Mouse (Mus musculus) brown adipose tissue, adult 24 weeks (tissue): Measurements from ENCODE around the gene Egfr. TPM values are rescaled to one million over a fixed set of nuclear protein-coding genes. Genes with fewer than 3 reads are reported as not detected.

Experiments
- H3K27ac ChIP-seq: fragments of 200-500 bp; replicated peaks from 2 replicates; pipeline ENCODE4 v1.5.1; 2012; ENCODE audit warnings: low read depth, mild to moderate bottlenecking, low read length
- H3K4me1 ChIP-seq: fragments of 200-500 bp; 2 replicates; pipeline ENCODE4 v1.6.1; 2012; ENCODE audit warnings: low read length, mixed read lengths; ENCODE audit not compliant: control insufficient read depth, insufficient read depth, insufficient read length
- H3K4me3 ChIP-seq: fragments of 200-500 bp; 2 replicates; pipeline ENCODE4 v1.5.1; 2012; ENCODE audit warnings: low read depth, mild to moderate bottlenecking, low read length, moderate library complexity; ENCODE audit not compliant: insufficient read depth
- polyA plus RNA-seq: library from polyadenylated mRNA; stranded (reverse); fragments of >200 nt; gene quantifications from 2 replicates; pipeline ENCODE4 v1.2.4, GENCODE M21; 2012; ENCODE audit not compliant: missing spikeins, insufficient read depth, insufficient read length

Gene Egfr
- polyA plus RNA-seq, 1 experiment: 5.9 TPM

DNA sequence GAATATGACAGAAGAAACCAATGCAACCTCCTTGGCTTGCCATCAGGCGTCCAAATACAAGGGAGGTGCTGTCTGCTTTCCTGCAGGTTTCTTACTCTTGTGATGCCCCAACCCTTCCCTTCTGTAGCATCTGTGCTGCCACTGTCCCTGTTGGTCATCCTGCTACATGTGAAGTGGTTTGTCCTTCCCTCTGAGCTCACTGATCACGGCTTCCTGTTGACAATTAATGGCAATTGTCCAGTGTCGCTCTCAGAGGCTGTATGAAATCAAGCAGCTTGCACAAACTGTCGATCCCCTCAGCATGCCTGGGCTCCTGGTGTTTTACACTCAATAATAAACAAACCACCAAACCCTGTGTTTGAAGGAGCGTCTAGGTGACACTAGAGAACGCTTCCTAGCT, 134.1 kb downstream of the Egfr start:
- Histone ChIP-seq H3K27ac (no peak overlapping the region), H3K4me3 (no peak overlapping the region), H3K4me1 (no peaks in the 10 kb centered on the region)

DNA sequence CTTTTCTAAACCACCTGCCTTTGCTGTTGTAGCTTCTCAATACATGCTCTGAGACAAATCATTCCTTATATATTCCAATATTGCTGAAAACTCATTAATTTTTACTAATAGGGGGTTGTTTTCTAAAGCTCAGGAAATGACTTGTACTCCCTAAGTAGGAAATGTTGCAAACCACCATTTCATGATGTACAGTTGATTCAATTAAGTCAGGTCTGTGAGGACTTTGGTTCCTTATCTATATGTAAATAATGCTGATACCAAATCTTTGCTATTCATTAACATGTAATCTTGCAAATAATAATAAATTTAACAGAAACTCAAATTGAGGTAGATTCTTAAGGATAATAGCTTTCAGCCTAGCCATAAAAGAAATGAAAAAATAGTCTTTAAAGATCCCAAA, 136.1 kb downstream of the Egfr start:
- no peak overlapping the region for H3K4me3 ChIP-seq
- H3K27ac ChIP-seq: no peak overlapping the region
- no peaks in the 10 kb centered on the region for H3K4me1 ChIP-seq

DNA sequence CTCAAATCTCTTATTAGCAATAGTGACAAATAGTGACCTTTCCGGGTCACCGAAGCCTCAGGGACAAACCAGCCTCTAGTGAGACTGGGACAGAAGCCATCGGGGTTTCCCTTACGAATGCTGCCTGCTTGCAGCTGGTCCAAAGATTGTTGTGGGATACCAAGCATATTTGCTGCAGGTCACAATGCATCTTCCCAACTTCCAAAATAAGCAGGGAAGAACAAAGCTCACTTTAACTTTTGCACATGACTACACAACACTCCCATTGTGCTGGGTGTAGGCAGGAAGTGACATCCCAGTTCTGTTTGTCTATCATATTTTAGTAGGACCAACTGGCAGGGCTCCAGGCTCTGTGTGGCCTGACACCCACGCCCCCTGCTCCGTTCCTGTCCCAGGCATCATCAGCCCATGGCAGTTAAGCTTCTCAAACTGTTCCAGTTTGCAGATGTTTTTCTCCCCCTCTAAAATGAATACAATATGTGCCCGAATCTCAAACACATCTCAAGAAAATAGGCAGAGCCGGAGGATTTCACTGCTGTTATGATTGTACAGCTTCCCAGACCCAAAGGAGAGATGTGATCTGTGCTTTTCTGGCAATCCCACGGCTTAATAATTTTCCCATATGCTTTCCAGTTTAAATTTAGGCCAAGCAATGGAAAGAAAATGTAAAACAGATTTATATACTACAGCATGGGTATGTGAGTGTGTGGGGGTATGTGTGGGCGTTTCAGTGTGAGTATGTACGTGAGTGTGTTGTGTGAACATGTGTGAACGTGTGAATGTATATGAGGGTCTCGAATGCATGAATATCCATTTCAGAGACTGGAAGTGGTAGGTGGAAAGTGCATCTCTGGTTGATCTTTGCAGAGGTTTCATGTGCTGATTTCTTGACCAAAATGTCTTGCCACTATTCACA, 143.7 kb downstream of the Egfr start:
- H3K27ac ChIP-seq: no peak overlapping the region
- H3K4me3 ChIP-seq: no peak overlapping the region
- no peaks in the 10 kb centered on the region for H3K4me1 ChIP-seq

DNA sequence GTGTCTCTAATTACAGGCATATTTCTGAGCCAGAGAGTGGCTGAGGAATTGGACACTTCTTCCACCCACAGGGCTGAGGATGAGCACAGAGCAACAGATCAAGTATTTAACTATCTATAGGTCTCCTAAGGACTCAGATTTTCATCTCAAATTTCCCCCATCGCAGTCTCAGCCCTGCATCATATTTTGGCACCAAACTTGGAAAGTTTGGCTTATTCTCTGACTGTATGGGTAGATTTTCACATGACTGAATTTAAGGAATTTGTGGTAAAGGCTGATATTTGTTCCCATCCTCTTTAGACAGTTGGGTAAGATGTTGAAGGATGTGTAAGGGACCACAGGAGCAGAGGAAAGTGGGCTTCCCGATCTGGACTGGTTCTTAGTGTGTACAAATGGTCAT, 145.7 kb downstream of the Egfr start:
- H3K27ac ChIP-seq: no peak overlapping the region
- H3K4me1 ChIP-seq: no peaks in the 10 kb centered on the region
- H3K4me3 ChIP-seq: no peak overlapping the region

DNA sequence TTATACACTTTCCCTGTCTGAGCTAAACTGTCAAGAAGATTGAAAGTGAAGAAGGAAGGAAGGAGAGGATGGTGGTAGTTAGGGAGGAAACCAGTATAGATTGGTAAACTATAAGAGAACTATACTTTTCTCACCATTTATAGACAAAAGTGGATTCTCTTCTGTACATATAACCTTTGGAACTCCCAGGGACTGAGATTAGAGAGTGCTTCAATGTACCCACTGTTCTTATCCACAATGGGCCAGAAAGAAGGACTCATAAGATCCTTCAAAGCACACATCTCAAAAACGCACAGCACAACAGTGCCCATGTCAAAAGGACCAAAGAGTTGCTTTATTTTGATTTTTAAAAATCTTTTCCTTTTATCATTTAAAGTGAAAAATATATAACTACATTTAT, 148.2 kb downstream of the Egfr start:
- H3K4me3 ChIP-seq: no peak overlapping the region
- H3K27ac ChIP-seq: no peak overlapping the region
- H3K4me1 ChIP-seq: no peaks in the 10 kb centered on the region

DNA sequence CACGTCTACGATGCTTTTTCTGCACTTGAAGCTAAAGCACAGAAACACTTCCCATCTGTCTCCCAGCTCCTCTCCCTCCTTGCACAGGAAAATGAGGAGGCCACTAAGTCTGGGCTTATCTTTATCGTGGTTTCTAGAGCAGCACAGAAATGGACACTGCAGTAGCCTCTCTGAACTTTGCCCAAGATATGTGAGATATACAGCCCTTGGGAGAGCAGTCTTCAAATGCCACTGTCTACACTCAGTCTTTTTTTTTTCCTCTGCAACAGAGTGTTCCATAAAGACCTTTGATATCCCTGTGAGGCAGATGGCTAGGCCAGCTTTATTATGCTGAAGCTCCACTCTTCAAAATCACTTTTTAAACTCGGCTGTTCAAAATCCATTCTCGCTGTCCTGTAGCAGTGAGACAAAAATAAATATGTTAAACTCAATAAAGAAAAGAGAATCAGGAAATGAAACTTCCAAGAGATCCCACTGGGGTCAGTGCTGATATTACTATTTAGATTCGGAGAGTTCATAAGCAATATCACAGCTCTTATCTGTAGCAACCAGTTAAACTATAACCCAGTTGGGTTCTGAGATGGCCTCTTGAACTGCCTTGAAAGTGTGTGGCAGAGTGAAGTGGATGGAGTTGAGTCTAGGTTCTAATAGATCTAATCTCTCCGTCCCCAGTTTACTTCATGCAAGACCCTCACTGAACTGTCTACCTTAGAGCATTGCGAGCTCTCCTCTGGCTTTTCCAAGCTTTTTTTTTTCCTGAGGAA, 148.8 kb downstream of the Egfr start:
- no peak overlapping the region for H3K4me3 ChIP-seq
- H3K27ac ChIP-seq: no peak overlapping the region
- no peaks in the 10 kb centered on the region for H3K4me1 ChIP-seq

DNA sequence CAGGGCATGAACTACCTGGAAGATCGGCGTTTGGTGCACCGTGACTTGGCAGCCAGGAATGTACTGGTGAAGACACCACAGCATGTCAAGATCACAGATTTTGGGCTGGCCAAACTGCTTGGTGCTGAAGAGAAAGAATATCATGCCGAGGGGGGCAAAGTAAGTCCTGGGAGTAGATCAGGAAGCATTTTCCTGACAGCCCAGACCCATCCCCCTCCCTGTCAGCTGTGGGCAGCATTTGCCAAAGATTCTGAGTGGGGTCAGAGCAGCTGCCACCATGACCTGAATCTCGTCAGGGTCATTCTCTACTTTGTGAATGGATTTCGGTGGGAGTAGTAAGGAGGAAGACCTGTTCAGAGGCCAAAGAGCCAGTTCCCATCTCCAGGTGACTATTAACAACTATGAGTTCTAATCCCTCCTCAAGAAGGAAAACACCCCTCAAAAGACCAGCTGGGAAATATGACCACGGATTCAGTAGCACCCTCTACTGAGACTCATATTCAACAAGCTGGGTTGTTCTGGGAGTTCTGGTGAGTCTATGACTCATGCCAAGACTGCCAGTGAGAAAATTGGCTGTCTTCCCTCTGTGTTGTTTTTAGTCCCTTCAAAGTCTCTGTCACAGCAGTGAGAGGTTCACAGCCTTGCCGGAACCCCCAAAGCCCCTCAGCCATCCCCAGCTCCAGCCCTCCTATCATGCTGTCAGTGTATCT, 152.5 kb downstream of the Egfr start:
- H3K4me1 ChIP-seq: no peaks in the 10 kb centered on the region
- no peak overlapping the region for H3K27ac ChIP-seq
- H3K4me3 ChIP-seq: no peak overlapping the region

DNA sequence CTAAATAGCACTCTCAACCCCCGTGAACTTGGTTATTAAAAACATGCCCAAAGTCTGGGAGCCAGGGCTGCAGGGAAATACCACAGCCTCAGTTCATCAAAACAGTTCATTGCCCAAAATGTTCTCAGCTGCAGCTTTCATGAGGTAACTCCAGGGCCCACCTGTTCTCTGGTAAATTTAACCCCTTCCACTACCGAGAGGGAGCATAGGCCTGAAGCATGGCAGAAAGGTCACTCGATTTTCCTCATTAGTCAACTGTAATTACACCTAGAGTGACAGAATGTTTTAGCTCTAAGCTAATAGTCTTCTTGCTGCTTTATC, 153.0 kb downstream of the Egfr start:
- no peak overlapping the region for H3K27ac ChIP-seq
- no peak overlapping the region for H3K4me3 ChIP-seq
- no peaks in the 10 kb centered on the region for H3K4me1 ChIP-seq

DNA sequence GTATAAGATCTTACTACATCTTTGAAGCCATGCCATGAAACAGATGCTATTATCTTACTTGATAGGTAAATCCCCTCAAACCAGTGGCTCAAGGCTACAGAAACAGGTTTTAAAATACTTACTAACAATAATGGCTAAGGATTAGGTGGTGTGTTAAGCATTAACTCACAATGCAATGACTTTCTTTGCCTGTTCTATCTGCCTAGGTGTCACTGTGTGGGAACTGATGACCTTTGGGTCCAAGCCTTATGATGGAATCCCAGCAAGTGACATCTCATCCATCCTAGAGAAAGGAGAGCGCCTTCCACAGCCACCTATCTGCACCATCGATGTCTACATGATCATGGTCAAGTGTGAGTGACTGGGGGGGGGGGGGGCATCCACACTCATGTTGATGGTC, 154.5 kb downstream of the Egfr start:
- no peaks in the 10 kb centered on the region for H3K4me1 ChIP-seq
- H3K27ac ChIP-seq: no peak overlapping the region
- no peak overlapping the region for H3K4me3 ChIP-seq

DNA sequence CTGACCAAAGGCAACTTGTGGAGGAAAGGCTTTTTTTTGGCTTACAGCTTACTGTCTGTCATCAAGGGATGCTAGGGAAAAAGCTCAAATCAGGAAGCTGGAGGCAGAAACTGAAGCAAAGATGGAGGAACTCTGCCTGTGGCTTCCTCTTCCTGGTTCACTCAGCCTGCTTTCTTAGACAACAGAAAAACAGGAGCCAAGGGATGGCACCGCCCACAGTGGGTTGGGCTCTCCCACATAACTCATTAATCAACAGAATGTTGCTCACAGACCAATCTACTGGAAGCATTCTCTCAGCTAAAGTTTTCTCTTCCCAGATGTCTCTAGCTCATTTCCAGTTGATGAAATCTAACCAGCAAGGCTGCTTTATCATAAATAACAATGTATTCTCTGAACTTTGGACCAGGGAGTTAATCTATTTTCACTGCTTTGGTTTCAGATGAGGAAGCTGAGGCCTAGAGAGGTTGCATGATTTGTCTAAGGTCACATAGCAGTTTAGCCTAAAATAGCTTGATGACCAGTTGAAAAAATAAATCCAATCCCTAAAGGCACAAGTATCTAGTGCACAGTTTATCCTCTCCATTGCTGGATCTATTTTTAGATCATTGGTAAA, 155.6 kb downstream of the Egfr start:
- no peaks in the 10 kb centered on the region for H3K4me1 ChIP-seq
- H3K4me3 ChIP-seq: no peak overlapping the region
- no peak overlapping the region for H3K27ac ChIP-seq

DNA sequence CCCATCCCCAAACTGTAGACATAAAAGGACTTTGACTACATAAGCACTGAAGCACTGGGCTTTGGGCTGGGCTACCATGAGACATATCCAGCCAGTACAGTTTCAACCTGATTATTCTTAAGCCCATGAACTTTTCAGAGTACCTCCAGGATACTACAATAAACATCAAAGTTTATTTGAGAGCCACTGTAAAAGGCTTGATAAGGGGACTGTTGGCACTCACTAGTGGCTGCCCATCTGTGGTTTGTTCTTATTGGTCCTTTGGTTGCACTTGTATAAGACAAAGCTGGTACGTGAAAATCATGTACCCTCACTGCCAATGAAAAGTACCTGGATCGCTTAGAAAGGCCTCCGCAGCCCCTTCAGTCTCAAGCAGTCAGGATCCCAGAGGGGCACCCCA, 162.8 kb downstream of the Egfr start:
- Histone ChIP-seq H3K4me3 (no peak overlapping the region), H3K4me1 (no peaks in the 10 kb centered on the region; the same call in 1 of the 2 replicates), H3K27ac (no peak overlapping the region)

DNA sequence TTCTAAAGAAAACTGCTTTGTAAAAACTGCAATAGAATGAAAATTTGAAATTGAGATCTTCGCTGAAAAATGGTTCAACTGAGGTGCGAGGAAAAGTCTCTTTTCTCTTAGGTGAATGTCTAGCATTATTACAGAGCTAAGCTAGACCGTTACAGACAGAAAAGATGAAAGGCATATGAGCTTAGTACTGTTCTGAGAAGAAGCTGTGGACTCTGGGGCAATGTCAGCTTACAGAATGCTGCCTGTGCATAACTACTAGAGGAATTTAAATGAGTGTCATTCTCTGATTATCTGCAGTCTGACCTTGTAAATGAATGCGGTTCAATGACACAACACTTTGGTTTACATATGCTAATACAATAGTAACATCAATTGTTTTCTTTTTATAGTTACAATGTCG, 163.8 kb downstream of the Egfr start:
- Histone ChIP-seq H3K27ac (no peak overlapping the region), H3K4me3 (no peak overlapping the region), H3K4me1 (no peaks in the 10 kb centered on the region; the same call in 1 of the 2 replicates)

DNA sequence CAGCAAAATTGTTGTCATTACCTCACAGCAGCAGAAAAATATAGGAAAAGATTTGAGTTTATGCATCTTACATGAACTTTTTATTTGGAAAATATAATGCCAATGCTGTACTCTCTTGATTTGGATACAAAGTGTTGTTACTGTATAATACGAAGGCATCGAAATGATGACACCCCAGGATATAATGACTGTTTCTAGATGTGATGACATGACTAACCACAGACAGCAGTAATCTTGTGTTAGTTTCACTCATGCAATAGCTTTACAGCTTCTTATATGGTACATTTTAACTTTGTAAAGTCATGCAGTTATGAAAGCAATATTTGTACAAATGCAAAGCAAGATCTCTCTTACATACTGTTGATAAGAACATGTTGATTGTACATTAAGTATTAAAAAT, 165.5 kb downstream of the Egfr start:
- H3K4me1 ChIP-seq: no peaks in the 10 kb centered on the region; the same call in 1 of the 2 replicates
- H3K4me3 ChIP-seq: no peak overlapping the region
- H3K27ac ChIP-seq: no peak overlapping the region

DNA sequence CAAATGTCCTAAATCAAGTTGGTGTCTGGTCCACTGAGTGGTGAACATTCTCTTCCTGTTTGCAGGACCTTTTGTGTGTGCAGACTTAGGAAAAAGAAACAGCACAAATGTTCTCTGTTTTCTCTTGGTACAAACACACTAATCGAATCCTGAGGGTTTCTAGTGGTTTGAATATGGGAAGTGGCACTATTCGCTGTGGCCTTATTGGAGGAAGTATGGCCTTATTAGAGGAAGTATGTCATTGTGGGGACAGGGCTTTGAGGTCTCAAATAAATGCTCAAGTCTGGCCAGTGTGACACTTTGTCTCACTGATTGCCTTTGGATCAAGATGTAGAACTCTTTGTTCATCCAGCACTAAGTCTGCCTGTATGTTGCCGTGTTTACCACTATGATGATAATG, 180.2 kb downstream of the Egfr start:
- H3K27ac ChIP-seq: no peak overlapping the region
- H3K4me1 ChIP-seq: no peaks in the 10 kb centered on the region
- no peak overlapping the region for H3K4me3 ChIP-seq

DNA sequence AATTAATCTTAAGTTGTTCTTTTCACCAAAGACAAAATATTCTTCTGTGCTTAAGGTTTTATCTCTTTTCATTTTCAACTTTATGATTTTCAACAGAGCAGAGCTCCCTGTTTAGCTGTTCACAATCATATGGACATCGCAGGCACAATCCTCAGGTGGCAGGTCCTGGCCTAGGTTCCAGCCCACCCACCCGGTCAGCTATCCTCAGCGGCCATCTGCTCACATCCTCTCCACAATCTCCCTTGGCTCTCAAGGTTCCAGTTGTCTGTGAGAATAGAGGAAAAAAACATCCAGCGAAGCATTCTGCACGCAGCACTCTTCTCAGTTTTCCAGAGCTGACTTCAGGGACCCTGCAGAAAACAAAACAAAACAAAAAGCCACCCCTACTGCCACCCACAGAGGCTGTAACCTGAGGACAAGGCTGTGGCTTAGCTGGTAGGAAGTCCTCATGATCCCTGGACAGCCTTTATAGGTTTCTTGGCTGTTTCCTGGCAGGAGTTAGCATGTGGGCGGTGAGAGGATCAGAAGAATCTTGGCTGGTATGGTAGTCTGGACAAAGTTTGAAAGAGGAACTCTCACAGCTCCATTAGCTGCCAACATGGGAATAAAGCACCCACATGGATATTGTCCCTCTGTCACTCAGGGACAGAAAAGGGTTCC, 183.7 kb downstream of the Egfr start:
- Histone ChIP-seq H3K27ac (no peak overlapping the region), H3K4me3 (no peak overlapping the region)

More for the DNA sequence above, 183.7 kb downstream of the Egfr start:
- H3K4me1 ChIP-seq: no peaks in the 10 kb centered on the region
